Mouse (Mus musculus): ENCODE data around the gene Grik3.

DNA sequence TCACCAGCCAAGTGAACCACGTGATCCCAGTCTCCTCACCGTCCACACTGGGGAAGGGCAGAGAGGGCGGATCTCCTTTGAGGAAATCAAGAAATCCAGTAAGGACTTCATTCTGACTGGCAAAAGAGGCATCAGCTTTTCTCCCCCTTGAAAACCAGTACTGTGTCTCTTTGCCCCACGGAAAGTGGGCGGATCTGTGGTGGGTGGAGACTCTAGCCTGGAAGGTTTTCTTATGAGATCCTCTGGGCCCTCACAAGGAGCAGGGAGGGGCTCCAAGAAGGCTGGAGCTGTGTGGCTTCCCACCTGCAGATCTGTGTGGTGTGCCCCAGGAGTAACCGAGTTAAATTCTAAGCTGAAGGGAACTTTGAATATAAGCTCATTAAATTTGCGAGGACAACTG is 32.4 kb downstream of the Grik3 start:
- TF ChIP-seq CTCF (IDR thresholded peaks at IDR 0.05; ENCODE audit: low read depth) = no peak
- no peak for TF ChIP-seq EP300 (IDR thresholded peaks at IDR 0.05; ENCODE audit: low read depth)
